Mouse (Mus musculus) hindbrain, postnatal 0 days (tissue): ENCODE data around the gene Bhlhe41. TPM values are rescaled to one million over a fixed set of nuclear protein-coding genes. Genes with fewer than 3 reads are reported as not detected.
A peak's percentile ranks its signal among the peaks of the same experiment; 100 is the strongest.

Source experiments
- ATAC-seq: fragments of 200-750 bp; cut with Nextera tagmentation; 2 replicates; pipeline ENCODE4 v1.8.0; 2017; ENCODE audit warnings: mild to moderate bottlenecking, moderate TSS enrichment, moderate library complexity
- DNase-seq: peaks from one replicate; pipeline ENCODE4 v3.0.0-alpha.2; 2015; ENCODE audit warnings: low spot score
- H3K27ac ChIP-seq: fragments of 300-500 bp; sonication (generic); 2 replicates; pipeline ENCODE4 v1.5.1; 2014; ENCODE audit warnings: mild to moderate bottlenecking
- H3K27me3 ChIP-seq: fragments of 300-500 bp; sonication (generic); 2 replicates; pipeline ENCODE4 v1.6.1; 2014; ENCODE audit warnings: low read length, mixed read lengths; ENCODE audit not compliant: insufficient read depth
- H3K36me3 ChIP-seq: fragments of 300-500 bp; sonication (generic); 2 replicates; pipeline ENCODE4 v1.6.1; 2014; ENCODE audit warnings: low read length, mixed read lengths; ENCODE audit not compliant: insufficient read depth
- H3K4me1 ChIP-seq: fragments of 300-500 bp; sonication (generic); 2 replicates; pipeline ENCODE4 v1.6.1; 2014; ENCODE audit warnings: antibody characterized with exemption, low read length, mixed read lengths; ENCODE audit not compliant: insufficient read depth
- H3K4me2 ChIP-seq: fragments of 300-500 bp; sonication (generic); 2 replicates; pipeline ENCODE4 v1.6.1; 2014; ENCODE audit warnings: low read depth, mild to moderate bottlenecking, low read length, moderate library complexity, mixed read lengths
- H3K4me3 ChIP-seq: fragments of 300-500 bp; sonication (generic); 2 replicates; pipeline ENCODE4 v1.5.1; 2014; ENCODE audit warnings: low read length
- H3K9ac ChIP-seq: fragments of 300-500 bp; sonication (generic); replicated peaks from 2 replicates; pipeline ENCODE4 v1.6.1; 2014; ENCODE audit warnings: mild to moderate bottlenecking, low read length, moderate library complexity, mixed read lengths
- H3K9me3 ChIP-seq: fragments of 300-500 bp; sonication (generic); 2 replicates; pipeline ENCODE4 v1.6.1; 2016; ENCODE audit warnings: low read length, mixed read lengths
- CTCF ChIP-seq: IDR thresholded peaks from 2 replicates; pipeline ENCODE4 v1.5.1; 2016; ENCODE audit warnings: antibody characterized with exemption, control low read depth, low read depth
- WGBS: fragments of 180-500 bp; shearing (Covaris S2); extraction: QIAGEN DNeasy Blood & Tissue Kit; methylation state at CpG from one replicate; pipeline ENCODE4 v1.1.7; 2014; 5-methylcytosine and 5-hydroxymethylcytosine counted together
- polyA plus RNA-seq: library from polyadenylated mRNA; unstranded; fragments of >200 nt; fragmentation: Nextera tagmentation; extraction: Ambion mirVana; gene quantifications from 2 replicates; pipeline ENCODE4 v1.2.1, GENCODE M21; 2015
- total RNA-seq: library from RNA; depleted of rRNA; stranded (reverse); fragments of >200 nt; gene quantifications from 2 replicates; pipeline ENCODE4 v1.2.3, GENCODE M21; 2014

Bhlhe41 gene
- total and polyA plus RNA-seq, 2 experiments from 2014 or later, result 6.8 to 9.4 TPM

- H3K9me3 ChIP-seq, result no peaks in the 10 kb centered on the region
- H3K4me3 ChIP-seq, result no peak overlapping the region
- H3K27me3 ChIP-seq, result no peaks in the 10 kb centered on the region
- ATAC-seq, result no peak
- no peak for DNase-seq
- no peaks in the 10 kb centered on the region for H3K4me1 ChIP-seq
- no peak overlapping the region for H3K27ac ChIP-seq
- WGBS, result 93% methylated on average over 8 of the region's 8 CpGs
- no peaks in the 10 kb centered on the region for H3K36me3 ChIP-seq
- no peak overlapping the region for H3K9ac ChIP-seq
- H3K4me2 ChIP-seq, result no peak overlapping the region
- TF ChIP-seq CTCF, result no peak
Observed at GRCm38 (mm10) chr6:145847661-145848060, 17.7 kb downstream of the Bhlhe41 start.

GRCm38 (mm10) chr6:145846948-145847347, 18.4 kb downstream of the Bhlhe41 start:
- DNase-seq, result no peak
- H3K27me3 ChIP-seq, result no peaks in the 10 kb centered on the region
- no peaks in the 10 kb centered on the region for H3K9me3 ChIP-seq
- no peak overlapping the region for H3K27ac ChIP-seq
- no peak overlapping the region for H3K9ac ChIP-seq
- no peak for ATAC-seq
- no peak overlapping the region for H3K4me3 ChIP-seq
- H3K4me2 ChIP-seq, result no peak overlapping the region
- H3K4me1 ChIP-seq, result no peaks in the 10 kb centered on the region
- no peaks in the 10 kb centered on the region for H3K36me3 ChIP-seq
- 88% methylated on average over 6 of the region's 6 CpGs for WGBS
- TF ChIP-seq CTCF, result no peak

GRCm38 (mm10) chr6:145846076-145846475, 19.3 kb downstream of the Bhlhe41 start:
- Histone ChIP-seq H3K9me3 (no peaks in the 10 kb centered on the region), H3K27ac (no peak overlapping the region), H3K36me3 (no peaks in the 10 kb centered on the region), H3K4me1 (no peaks in the 10 kb centered on the region), H3K9ac (no peak overlapping the region), H3K4me3 (no peak overlapping the region), H3K4me2 (no peak overlapping the region), H3K27me3 (no peaks in the 10 kb centered on the region)
- no peak for TF ChIP-seq CTCF
- no peak for ATAC-seq
- no peak for DNase-seq
- 81% methylated on average over 1 of the region's 1 CpGs for WGBS

DNA sequence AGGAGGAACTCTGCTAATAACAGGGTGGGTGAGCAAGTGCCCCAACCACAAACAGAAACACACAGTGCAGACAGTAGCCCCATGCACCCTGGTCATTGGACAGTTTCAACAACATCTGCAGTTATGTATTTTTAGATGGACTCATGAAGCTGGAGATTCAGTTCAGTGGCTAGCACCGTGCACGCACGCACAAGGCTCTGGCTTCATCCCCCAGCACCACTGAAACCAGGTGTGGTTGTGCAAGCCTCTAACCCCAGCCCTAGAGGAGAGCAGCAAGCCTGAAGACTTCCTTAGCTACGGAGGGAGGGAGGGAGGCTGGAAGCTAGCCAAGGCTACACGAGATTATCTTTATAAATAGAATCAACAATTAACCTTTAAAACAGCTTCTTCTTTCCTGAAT, 19.7 kb downstream of the Bhlhe41 start:
- no peak for DNase-seq
- WGBS, result 70% methylated on average over 5 of the region's 5 CpGs
- Histone ChIP-seq H3K4me1 (no peaks in the 10 kb centered on the region), H3K9ac (no peak overlapping the region), H3K36me3 (no peaks in the 10 kb centered on the region), H3K27me3 (no peaks in the 10 kb centered on the region), H3K4me3 (no peak overlapping the region), H3K9me3 (no peaks in the 10 kb centered on the region), H3K27ac (no peak overlapping the region), H3K4me2 (no peak overlapping the region)
- no peak for ATAC-seq
- TF ChIP-seq CTCF, result no peak

DNA sequence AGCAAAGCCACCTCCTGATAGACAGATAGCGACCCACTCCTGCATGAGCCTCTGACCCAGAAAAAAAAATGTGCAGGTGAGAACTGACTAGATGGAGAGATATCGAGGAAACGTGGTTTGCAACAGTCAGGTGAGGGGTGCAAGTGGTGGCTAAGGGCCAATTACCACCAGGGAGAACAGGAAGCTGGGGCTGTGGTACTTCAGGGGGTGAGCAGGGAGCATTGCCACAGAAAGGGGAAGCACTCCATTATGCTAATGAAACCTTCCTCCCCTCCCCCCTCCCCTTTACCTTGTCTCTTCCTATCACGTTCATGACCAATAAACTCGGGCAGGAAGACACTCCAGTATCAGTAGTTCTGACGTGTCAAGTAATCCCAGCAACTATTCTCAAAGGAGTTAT, 30.0 kb downstream of the Bhlhe41 start:
- Histone ChIP-seq H3K27ac (no peak overlapping the region), H3K4me2 (no peak overlapping the region), H3K4me3 (no peak overlapping the region), H3K27me3 (no peaks in the 10 kb centered on the region), H3K4me1 (no peaks in the 10 kb centered on the region), H3K9ac (no peak overlapping the region), H3K36me3 (no peaks in the 10 kb centered on the region), H3K9me3 (no peaks in the 10 kb centered on the region)
- TF ChIP-seq CTCF, result no peak
- DNase-seq (no peak), ATAC-seq (no peak)
- 61% methylated on average over 6 of the region's 6 CpGs for WGBS

DNA sequence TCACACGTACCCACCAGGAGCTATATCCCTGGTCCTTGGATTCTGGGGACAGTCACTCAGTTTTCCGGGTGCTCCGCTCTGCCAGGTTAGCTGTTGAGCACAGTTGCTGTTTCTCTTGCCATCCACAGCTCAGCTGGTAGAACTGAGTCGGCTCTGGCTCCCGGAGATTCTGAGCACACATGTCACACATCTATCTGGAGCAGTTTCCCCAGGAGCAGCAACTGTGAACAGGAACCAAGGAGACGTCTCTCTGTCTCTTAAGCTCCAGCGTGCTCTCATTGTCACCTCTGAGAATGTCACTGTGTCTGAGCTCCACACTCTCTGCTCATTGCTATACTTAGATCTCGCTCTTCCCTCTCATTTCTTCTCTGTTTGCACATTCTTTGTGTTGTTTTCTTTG, 32.4 kb downstream of the Bhlhe41 start:
- DNase-seq, result no peak
- TF ChIP-seq CTCF, result no peak
- no peaks in the 10 kb centered on the region for H3K27me3 ChIP-seq
- H3K4me2 ChIP-seq, result no peak overlapping the region
- no peak overlapping the region for H3K9ac ChIP-seq
- 75% methylated on average over 8 of the region's 8 CpGs for WGBS
- no peak for ATAC-seq
- H3K36me3 ChIP-seq, result no peaks in the 10 kb centered on the region
- no peak overlapping the region for H3K4me3 ChIP-seq
- no peaks in the 10 kb centered on the region for H3K4me1 ChIP-seq
- H3K27ac ChIP-seq, result no peak overlapping the region
- no peaks in the 10 kb centered on the region for H3K9me3 ChIP-seq

GRCm38 (mm10) chr6:145830617-145831016, 34.7 kb downstream of the Bhlhe41 start:
- H3K36me3 ChIP-seq, result no peaks in the 10 kb centered on the region
- H3K27ac ChIP-seq, result no peak overlapping the region
- 27% methylated on average over 9 of the region's 9 CpGs for WGBS
- no peak overlapping the region for H3K4me3 ChIP-seq
- no peak overlapping the region for H3K9ac ChIP-seq
- TF ChIP-seq CTCF, result no peak
- H3K27me3 ChIP-seq, result no peaks in the 10 kb centered on the region
- H3K4me2 ChIP-seq, result peak overlapping the region; percentile 33; the same call in 1 of the 2 replicates
- ATAC-seq (peak; percentile 74), DNase-seq (peak; percentile 52)
- no peaks in the 10 kb centered on the region for H3K4me1 ChIP-seq
- no peaks in the 10 kb centered on the region for H3K9me3 ChIP-seq
